Mouse (Mus musculus): ENCODE measurements around the gene Coq8b. TPM values are rescaled to one million over a fixed set of nuclear protein-coding genes. Genes with fewer than 3 reads are reported as not detected.
A peak's percentile ranks its signal among the peaks of the same experiment; 100 is the strongest.

The Coq8b gene
- polyA plus RNA-seq (2015; fragmentation: Nextera tagmentation; extraction: Ambion mirVana) = 10.2 and 12.0 TPM in 2 replicates

DNA sequence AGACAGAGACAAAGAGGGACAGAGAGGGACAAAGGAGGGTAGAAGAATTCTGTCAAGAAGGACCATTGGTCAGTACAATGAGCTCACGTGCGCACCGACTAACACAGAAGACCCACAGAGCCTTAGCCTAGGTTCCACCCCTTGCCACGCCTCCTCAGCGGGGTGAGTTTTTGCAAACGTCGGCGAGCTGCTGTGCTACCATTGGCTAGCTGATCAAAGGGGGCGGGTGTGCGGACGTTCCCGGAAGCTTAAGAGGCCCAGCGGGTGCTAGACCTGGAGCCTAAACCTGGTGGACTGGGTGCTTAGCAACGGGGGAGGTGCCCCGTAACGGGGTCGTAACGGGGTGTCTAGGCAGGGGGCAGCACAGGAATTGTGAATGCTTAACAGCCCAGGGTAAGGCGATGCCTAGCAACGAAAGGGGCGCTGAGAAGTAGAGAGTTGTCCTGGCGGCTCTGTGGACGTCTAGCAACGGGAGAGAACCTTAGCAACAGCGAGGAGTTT, at the start of gene Coq8b:
Gene Coq8b (plus strand): TSS at position 243 of the 501 bp plus-strand sequence.
- Histone ChIP-seq H3K9me3 (no peaks in the 10 kb centered on the region), H3K9ac (peak within 1 kb of the TSS; percentile 81), H3K4me3 (peak within 1 kb of the TSS; percentile 69), H3K27me3 (replicated peaks) (no peaks in the 10 kb centered on the region), H3K36me3 (peaks cover 13% of the 10 kb centered on the region), H3K27ac (replicated peaks) (peak within 1 kb of the TSS; percentile 67), H3K4me2 (peak within 1 kb of the TSS; percentile 80), H3K4me1 (peaks cover 20% of the 10 kb centered on the region)
- ATAC-seq (ENCODE audit: extremely low read depth, insufficient number of reproducible peaks, low FRiP score, low TSS enrichment) = peak; percentile 84
- WGBS = 1% methylated on average over 25 of the region's 25 CpGs

GRCm38 (mm10) chr7:27184964-27185363, 47.9 kb upstream of the Coq8b start:
- no peaks in the 10 kb centered on the region for H3K27me3 ChIP-seq (replicated peaks)
- no peak overlapping the region for H3K4me2 ChIP-seq
- no peak overlapping the region for H3K27ac ChIP-seq (replicated peaks)
- H3K4me3 ChIP-seq = no peak overlapping the region
- ATAC-seq (ENCODE audit: extremely low read depth, insufficient number of reproducible peaks, low FRiP score, low TSS enrichment) = no peak
- H3K36me3 ChIP-seq = peaks cover 69% of the 10 kb centered on the region
- WGBS = 58% methylated on average over 3 of the region's 3 CpGs
- peaks cover 8% of the 10 kb centered on the region for H3K4me1 ChIP-seq
- no peak overlapping the region for H3K9ac ChIP-seq
- no peaks in the 10 kb centered on the region for H3K9me3 ChIP-seq

GRCm38 (mm10) chr7:27185986-27186385, 46.8 kb upstream of the Coq8b start:
- no peak overlapping the region for H3K4me3 ChIP-seq
- H3K9me3 ChIP-seq = no peaks in the 10 kb centered on the region
- H3K27me3 ChIP-seq (replicated peaks) = no peaks in the 10 kb centered on the region
- H3K36me3 ChIP-seq = peaks cover 79% of the 10 kb centered on the region
- 81% methylated on average over 5 of the region's 5 CpGs for WGBS
- no peak for ATAC-seq (ENCODE audit: extremely low read depth, insufficient number of reproducible peaks, low FRiP score, low TSS enrichment)
- no peaks in the 10 kb centered on the region for H3K4me1 ChIP-seq
- no peak overlapping the region for H3K27ac ChIP-seq (replicated peaks)
- H3K4me2 ChIP-seq = no peak overlapping the region
- H3K9ac ChIP-seq = no peak overlapping the region

- Histone ChIP-seq H3K36me3 (peaks cover 100% of the 10 kb centered on the region), H3K9ac (no peak overlapping the region), H3K9me3 (no peaks in the 10 kb centered on the region), H3K4me1 (peaks cover 10% of the 10 kb centered on the region), H3K4me2 (no peak overlapping the region), H3K27ac (replicated peaks) (no peak overlapping the region), H3K27me3 (replicated peaks) (no peaks in the 10 kb centered on the region), H3K4me3 (no peak overlapping the region)
- ATAC-seq (ENCODE audit: extremely low read depth, insufficient number of reproducible peaks, low FRiP score, low TSS enrichment) = no peak
- WGBS = 94% methylated on average over 10 of the region's 10 CpGs
Measured at GRCm38 (mm10) chr7:27189271-27189931, 43.4 kb upstream of the Coq8b start.

DNA sequence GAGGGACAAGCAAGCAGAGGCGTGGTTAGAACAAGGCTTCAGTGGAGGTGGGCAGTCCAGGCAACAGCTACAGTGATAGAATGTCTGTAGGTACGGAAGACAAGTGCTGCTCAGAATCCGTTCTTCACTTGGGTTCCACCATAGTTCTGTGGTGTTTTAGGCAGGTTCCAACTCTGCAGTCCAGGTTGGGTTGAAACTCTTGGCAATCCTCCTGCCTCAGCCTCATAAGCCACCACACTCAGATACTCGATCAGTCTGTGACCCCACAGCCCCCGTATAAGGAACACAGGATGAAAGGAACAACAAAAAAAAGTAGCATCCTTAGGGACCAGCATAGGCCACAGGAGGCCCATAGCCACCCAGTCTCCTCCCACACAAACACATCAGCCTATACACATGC, 40.4 kb upstream of the Coq8b start:
- no peak overlapping the region for H3K27ac ChIP-seq (replicated peaks)
- no peak overlapping the region for H3K4me2 ChIP-seq
- no peak overlapping the region for H3K9ac ChIP-seq
- H3K4me1 ChIP-seq = peaks cover 19% of the 10 kb centered on the region
- H3K36me3 ChIP-seq = peaks cover 77% of the 10 kb centered on the region
- no peak overlapping the region for H3K4me3 ChIP-seq
- no peak for ATAC-seq (ENCODE audit: extremely low read depth, insufficient number of reproducible peaks, low FRiP score, low TSS enrichment)
- 93% methylated on average over 5 of the region's 5 CpGs for WGBS
- H3K27me3 ChIP-seq (replicated peaks) = no peaks in the 10 kb centered on the region
- H3K9me3 ChIP-seq = no peaks in the 10 kb centered on the region

DNA sequence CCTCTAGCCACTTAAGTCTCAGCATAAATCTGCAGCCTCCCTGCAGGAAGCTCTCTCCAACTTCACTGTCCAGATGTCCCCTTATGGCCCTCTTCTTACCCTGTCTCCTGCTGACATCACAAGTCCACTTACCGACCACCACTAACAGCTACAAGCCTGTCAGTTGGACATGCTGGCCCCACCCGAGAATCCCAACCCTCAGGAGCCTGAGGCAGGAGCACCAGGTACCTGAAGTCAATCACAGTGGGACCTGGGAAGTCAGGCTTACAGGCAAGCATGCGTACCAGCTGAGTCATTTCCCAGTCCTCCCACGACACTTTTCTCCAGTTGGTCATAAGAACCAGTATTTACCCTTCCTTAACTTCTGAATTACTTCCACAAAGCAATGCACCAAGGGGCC, 39.1 kb upstream of the Coq8b start:
- H3K36me3 ChIP-seq = peaks cover 73% of the 10 kb centered on the region
- 77% methylated on average over 4 of the region's 4 CpGs for WGBS
- peak overlapping the region; percentile 18; the same call in 1 of the 2 replicates for H3K4me2 ChIP-seq
- peaks cover 19% of the 10 kb centered on the region for H3K4me1 ChIP-seq
- H3K4me3 ChIP-seq = 0 out of 2 replicates have a peak overlapping the region, but pooled peaks have one; percentile 4
- ATAC-seq (ENCODE audit: extremely low read depth, insufficient number of reproducible peaks, low FRiP score, low TSS enrichment) = no peak
- no peaks in the 10 kb centered on the region for H3K9me3 ChIP-seq
- H3K27ac ChIP-seq (replicated peaks) = no peak overlapping the region
- no peaks in the 10 kb centered on the region for H3K27me3 ChIP-seq (replicated peaks)
- H3K9ac ChIP-seq = peak overlapping the region; percentile 38; the same call in 1 of the 2 replicates

- under 1% methylated on average over 64 of the region's 64 CpGs for WGBS
- ATAC-seq (ENCODE audit: extremely low read depth, insufficient number of reproducible peaks, low FRiP score, low TSS enrichment) = peak; percentile 97
Measured at GRCm38 (mm10) chr7:27195681-27196611, 36.9 kb upstream of the Coq8b start, which contains the start of the genes BC024978 and Snrpa. Gene BC024978 (plus strand): TSS chr7:27195781. Gene Snrpa (minus strand): TSS chr7:27196271.

DNA sequence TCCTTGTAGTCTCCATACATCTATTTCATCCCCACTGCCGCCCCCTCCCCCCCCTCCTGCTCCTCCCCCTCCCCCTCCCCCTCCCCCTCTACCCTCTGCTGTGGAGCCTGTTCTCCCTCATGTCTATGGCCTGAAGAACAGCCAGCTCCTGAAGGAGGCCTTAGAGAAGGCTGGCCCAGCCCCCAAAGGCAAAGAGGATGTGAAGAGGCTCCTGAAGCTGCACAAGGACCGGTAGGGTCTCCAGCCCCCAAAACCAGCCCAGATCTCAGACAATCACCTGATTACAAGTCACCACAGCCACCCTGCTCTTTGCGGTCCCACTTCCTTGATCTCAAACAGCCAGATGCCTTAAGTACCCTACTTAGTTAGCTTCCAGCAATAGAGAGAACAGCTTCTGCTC, 35.7 kb upstream of the Coq8b start:
- Histone ChIP-seq H3K4me2 (no peak overlapping the region), H3K9ac (no peak overlapping the region), H3K27me3 (replicated peaks) (no peaks in the 10 kb centered on the region), H3K4me1 (peaks cover 19% of the 10 kb centered on the region), H3K4me3 (no peak overlapping the region), H3K36me3 (peaks cover 53% of the 10 kb centered on the region), H3K9me3 (no peaks in the 10 kb centered on the region), H3K27ac (replicated peaks) (no peak overlapping the region)
- ATAC-seq (ENCODE audit: extremely low read depth, insufficient number of reproducible peaks, low FRiP score, low TSS enrichment) = no peak
- WGBS = 81% methylated on average over 3 of the region's 3 CpGs

More at GRCm38 (mm10) chr7:27195681-27196611, 36.9 kb upstream of the Coq8b start, which contains the start of the genes BC024978 and Snrpa:
- Histone ChIP-seq H3K9me3 (no peaks in the 10 kb centered on the region), H3K4me1 (peaks cover 19% of the 10 kb centered on the region), H3K4me2 (peak within 1 kb of the TSS; percentile 90), H3K4me3 (peak within 1 kb of the TSS; percentile 77), H3K27ac (replicated peaks) (peak within 1 kb of the TSS; percentile 99), H3K27me3 (replicated peaks) (no peaks in the 10 kb centered on the region), H3K9ac (peak within 1 kb of the TSS; percentile 93), H3K36me3 (peaks cover 55% of the 10 kb centered on the region)

DNA sequence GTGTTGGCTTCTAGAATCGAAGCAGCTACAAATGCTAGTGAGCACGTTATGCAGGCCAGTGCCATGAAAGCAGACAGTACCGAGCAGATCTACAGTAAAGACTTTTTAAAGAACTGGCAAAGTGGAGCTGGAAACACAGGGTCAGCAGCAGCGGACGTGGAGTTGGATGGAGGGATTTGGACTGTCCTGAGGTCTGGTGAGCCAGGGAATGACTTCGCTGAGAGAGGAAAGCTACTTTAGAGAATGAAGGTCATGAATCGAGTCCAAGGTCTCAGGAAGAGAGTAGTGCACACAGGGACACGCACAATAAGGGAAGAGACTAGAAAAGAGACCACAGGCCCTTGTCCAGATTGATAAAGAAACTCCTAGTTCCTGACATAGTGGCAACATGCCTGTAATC, 35.2 kb upstream of the Coq8b start:
- ATAC-seq (ENCODE audit: extremely low read depth, insufficient number of reproducible peaks, low FRiP score, low TSS enrichment) = no peak
- Histone ChIP-seq H3K36me3 (peaks cover 53% of the 10 kb centered on the region), H3K4me3 (no peak overlapping the region), H3K27ac (replicated peaks) (no peak overlapping the region), H3K27me3 (replicated peaks) (no peaks in the 10 kb centered on the region), H3K4me1 (peaks cover 19% of the 10 kb centered on the region), H3K4me2 (no peak overlapping the region), H3K9ac (0 out of 2 replicates have a peak overlapping the region, but pooled peaks have one; percentile 19), H3K9me3 (no peaks in the 10 kb centered on the region)
- 85% methylated on average over 8 of the region's 8 CpGs for WGBS

DNA sequence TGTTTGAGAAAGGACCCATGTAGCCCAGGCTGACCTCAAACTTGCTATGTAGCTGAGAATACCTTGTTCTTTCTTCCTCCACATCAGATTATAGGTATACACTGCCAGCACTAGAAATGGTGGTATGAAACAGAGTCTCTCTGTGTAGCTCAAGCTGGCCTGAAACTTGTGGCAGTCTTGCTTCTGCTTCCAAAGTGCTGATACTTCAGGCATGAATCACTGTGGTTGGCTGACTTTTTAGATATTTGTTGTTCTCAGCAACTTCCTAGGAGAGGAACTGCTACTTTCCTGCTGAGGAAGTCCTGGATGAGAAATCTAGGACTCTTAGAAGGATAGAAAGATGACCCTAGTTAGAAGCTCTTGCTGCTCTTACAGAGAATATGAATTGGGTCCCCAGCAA, 34.5 kb upstream of the Coq8b start:
- Histone ChIP-seq H3K27ac (replicated peaks) (no peak overlapping the region), H3K9me3 (no peaks in the 10 kb centered on the region), H3K36me3 (peaks cover 53% of the 10 kb centered on the region), H3K4me3 (no peak overlapping the region), H3K27me3 (replicated peaks) (no peaks in the 10 kb centered on the region), H3K9ac (no peak overlapping the region), H3K4me2 (no peak overlapping the region), H3K4me1 (peaks cover 18% of the 10 kb centered on the region)
- ATAC-seq (ENCODE audit: extremely low read depth, insufficient number of reproducible peaks, low FRiP score, low TSS enrichment) = no peak

DNA sequence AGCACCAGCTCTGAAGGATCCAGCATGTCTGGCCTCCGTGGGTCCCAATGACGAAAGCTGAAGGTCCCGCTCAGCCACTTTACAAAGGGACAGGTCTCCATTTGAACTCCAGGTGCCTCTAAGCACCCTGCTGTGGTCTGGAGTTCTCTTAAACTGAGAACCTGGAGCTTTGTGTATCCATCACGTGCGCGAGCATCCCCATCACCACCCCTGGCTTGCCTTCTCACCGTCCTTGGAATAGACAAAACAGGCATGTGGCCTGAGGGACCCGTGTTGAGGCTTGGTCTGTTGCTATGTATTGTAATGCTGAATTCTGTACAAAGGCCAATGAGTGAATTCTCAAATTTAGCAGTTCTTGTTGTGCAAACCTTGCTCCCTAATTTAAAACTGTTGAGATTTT, 34.0 kb upstream of the Coq8b start:
- peaks cover 13% of the 10 kb centered on the region for H3K4me1 ChIP-seq
- 90% methylated on average over 8 of the region's 8 CpGs for WGBS
- no peak overlapping the region for H3K4me2 ChIP-seq
- H3K27ac ChIP-seq (replicated peaks) = no peak overlapping the region
- no peak overlapping the region for H3K9ac ChIP-seq
- no peak overlapping the region for H3K4me3 ChIP-seq
- ATAC-seq (ENCODE audit: extremely low read depth, insufficient number of reproducible peaks, low FRiP score, low TSS enrichment) = no peak
- H3K27me3 ChIP-seq (replicated peaks) = no peaks in the 10 kb centered on the region
- peaks cover 53% of the 10 kb centered on the region for H3K36me3 ChIP-seq
- no peaks in the 10 kb centered on the region for H3K9me3 ChIP-seq
